Mouse (Mus musculus) thymus, adult 2 months (tissue): ENCODE measurements around the gene Ctcf.

Experiments
- CTCF ChIP-seq: fragments of 200-500 bp; IDR thresholded peaks from 2 replicates; pipeline ENCODE4 v1.5.1; 2012; ENCODE audit warnings: mild to moderate bottlenecking, control low read depth, low read length, moderate library complexity, borderline replicate concordance; ENCODE audit not compliant: control insufficient read depth, poor library complexity, insufficient read depth; ENCODE audit errors: extremely low read depth
- POLR2A ChIP-seq: fragments of 200-500 bp; IDR thresholded peaks from 2 replicates; pipeline ENCODE4 v1.6.1; 2012; ENCODE audit warnings: mild to moderate bottlenecking, low read length, control low read depth, moderate library complexity; ENCODE audit not compliant: control insufficient read depth, poor library complexity, insufficient read depth; ENCODE audit errors: extremely low read depth

- TF ChIP-seq CTCF (no peak), POLR2A (no peak)
Observed at GRCm38 (mm10) chr8:105611836-105612235, 24.5 kb upstream of the Ctcf start.
